Mouse (Mus musculus) ovary, postnatal 14 days (tissue): ENCODE measurements around the gene Gm9040.
"Not testable (repeated sequence)": the region's sequence is repeated elsewhere in the genome, so short reads cannot be mapped to it uniquely, and the experiment has no call there.

Experiments used
- DNase-seq: peaks from one replicate; pipeline ENCODE4 v3.0.0; 2022; ENCODE audit warnings: low spot score

Gene Gm9040

GRCm38 (mm10) chr10:118326869-118327268 lies at the start of gene Gm9040:
Gene Gm9040, minus strand, starts transcription at chr10:118326969.
- DNase-seq, result not testable (repeated sequence)

GRCm38 (mm10) chr10:118370443-118370842 lies 43.7 kb upstream of the Gm9040 start:
- DNase-seq, result peak; percentile 69

DNA sequence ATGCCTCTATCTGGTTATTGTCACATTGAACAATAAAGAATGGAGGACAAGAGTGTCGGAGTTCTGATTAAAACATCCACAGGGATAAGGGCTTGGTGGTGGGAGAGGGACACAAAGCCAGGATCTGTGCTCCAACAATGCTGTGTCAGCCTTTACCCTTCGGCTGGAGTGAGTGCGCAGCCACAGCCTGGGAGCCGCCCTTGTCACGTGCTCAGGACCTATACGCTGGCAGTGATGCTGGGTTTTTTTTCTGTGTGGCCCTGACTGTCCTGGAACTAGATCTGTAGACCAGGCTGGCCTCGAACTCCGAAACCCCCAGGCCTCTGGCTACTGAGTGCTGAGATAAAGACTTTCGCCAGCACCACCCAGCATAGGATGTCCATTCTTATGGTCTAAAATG lies 42.7 kb upstream of the Gm9040 start:
- DNase-seq, result no peak

GRCm38 (mm10) chr10:118354005-118354404 lies 27.2 kb upstream of the Gm9040 start, which contains the start of gene Gm9049:
Gene Gm9049, minus strand, starts transcription at chr10:118354105.
- DNase-seq, result not testable (repeated sequence)

- DNase-seq, result not testable (repeated sequence)
Measured at GRCm38 (mm10) chr10:118348579-118348978, 21.8 kb upstream of the Gm9040 start, which contains the start of gene Gm9048. Gene Gm9048, minus strand, starts transcription at chr10:118348679.

GRCm38 (mm10) chr10:118343155-118343554 lies 16.4 kb upstream of the Gm9040 start, which contains the start of gene Gm9046:
Gene Gm9046, minus strand, starts transcription at chr10:118343255.
- not testable (repeated sequence) for DNase-seq

GRCm38 (mm10) chr10:118337731-118338130 lies 11.0 kb upstream of the Gm9040 start, which contains the start of gene Gm9045:
Gene Gm9045, minus strand, starts transcription at chr10:118337831.
- not testable (repeated sequence) for DNase-seq

- not testable (repeated sequence) for DNase-seq
Measured at GRCm38 (mm10) chr10:118332308-118332707, 5.5 kb upstream of the Gm9040 start, which contains the start of gene Gm9044. Gene Gm9044, minus strand, starts transcription at chr10:118332408.

- no peak for DNase-seq
Measured at GRCm38 (mm10) chr10:118319024-118319423, 7.7 kb downstream of the Gm9040 start.

DNA sequence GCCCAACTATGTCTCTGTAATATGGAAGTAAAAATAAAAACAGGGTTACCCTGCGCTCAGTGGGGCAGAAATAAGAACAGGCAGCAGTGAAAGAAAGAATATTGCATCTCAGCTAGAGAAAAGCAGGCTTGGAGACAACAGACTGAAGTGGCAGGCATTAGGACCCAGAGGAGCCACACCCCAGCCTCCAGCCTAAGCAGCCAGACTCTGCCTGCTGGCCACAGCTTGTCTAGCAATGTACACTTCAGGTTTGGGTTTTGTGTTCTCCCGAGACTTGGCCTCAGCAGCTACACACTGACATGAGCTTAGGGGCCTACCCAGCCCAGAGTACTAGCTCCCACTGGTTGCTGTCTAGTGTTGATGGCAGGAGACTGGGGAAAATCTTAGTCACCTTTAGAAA lies 24.6 kb downstream of the Gm9040 start:
- DNase-seq, result not testable (repeated sequence)

DNA sequence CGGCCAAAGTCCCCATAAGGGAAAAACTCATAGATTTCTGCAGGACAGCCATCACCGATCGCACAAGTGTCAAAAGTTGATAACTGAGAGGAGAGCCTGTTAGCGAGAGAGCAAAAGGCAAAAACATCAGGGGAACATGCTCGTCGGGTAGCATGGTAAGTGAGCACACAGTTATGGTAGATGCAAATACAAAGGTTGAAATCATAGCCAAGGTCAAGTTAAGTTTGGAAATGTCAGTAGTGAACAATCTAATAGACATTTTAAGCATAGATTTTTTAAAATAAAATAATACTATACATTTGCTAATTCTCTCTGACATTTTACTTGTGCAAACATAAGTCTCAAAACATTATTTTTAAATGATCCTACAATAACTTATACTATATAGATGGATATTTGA lies 31.8 kb downstream of the Gm9040 start, which contains the start of gene Iltifb:
Iltifb (minus strand) TSS at position 101 of the 400 bp plus-strand sequence.
- no peak for DNase-seq

GRCm38 (mm10) chr10:118283016-118283415 lies 43.8 kb downstream of the Gm9040 start:
- DNase-seq, result not testable (repeated sequence)

- DNase-seq, result not testable (repeated sequence)
Measured at GRCm38 (mm10) chr10:118282565-118282964, 44.2 kb downstream of the Gm9040 start.

- not testable (repeated sequence) for DNase-seq
Measured at GRCm38 (mm10) chr10:118278069-118278468, 48.7 kb downstream of the Gm9040 start.
